Mouse (Mus musculus) liver, embryonic 16.5 days (tissue): ENCODE measurements around the gene Cog1. TPM values are rescaled to one million over a fixed set of nuclear protein-coding genes. Genes with fewer than 3 reads are reported as not detected.
A peak's percentile ranks its signal among the peaks of the same experiment; 100 is the strongest.
"Not testable (repeated sequence)": the region's sequence is repeated elsewhere in the genome, so short reads cannot be mapped to it uniquely, and the experiment has no call there.

Experiments
- ATAC-seq: fragments of 200-750 bp; cut with Nextera tagmentation; 2 replicates; pipeline ENCODE4 v1.8.0; 2017; ENCODE audit warnings: low read depth, mild to moderate bottlenecking, moderate number of reproducible peaks, moderate library complexity
- H3K27ac ChIP-seq: fragments of 300-500 bp; sonication (generic); 2 replicates; pipeline ENCODE4 v1.5.1; 2014; ENCODE audit warnings: mild to moderate bottlenecking, low read length
- H3K27me3 ChIP-seq: fragments of 300-500 bp; sonication (generic); 2 replicates; pipeline ENCODE4 v1.6.1; 2014; ENCODE audit warnings: low read depth, low read length, mixed read lengths; ENCODE audit not compliant: control insufficient read depth, insufficient read depth
- H3K36me3 ChIP-seq: fragments of 300-500 bp; sonication (generic); 2 replicates; pipeline ENCODE4 v1.6.1; 2014; ENCODE audit warnings: mild to moderate bottlenecking; ENCODE audit not compliant: control insufficient read depth, insufficient read depth
- H3K4me1 ChIP-seq: fragments of 300-500 bp; sonication (generic); 2 replicates; pipeline ENCODE4 v1.6.1; 2014; ENCODE audit warnings: low read depth, low read length, mixed read lengths; ENCODE audit not compliant: control insufficient read depth
- H3K4me2 ChIP-seq: fragments of 300-500 bp; sonication (generic); 2 replicates; pipeline ENCODE4 v1.6.1; 2014; ENCODE audit warnings: low read depth, low read length, mixed read lengths
- H3K4me3 ChIP-seq: fragments of 300-500 bp; sonication (generic); 2 replicates; pipeline ENCODE4 v1.5.1; 2014; ENCODE audit warnings: low read depth, mild to moderate bottlenecking, low read length
- H3K9ac ChIP-seq: fragments of 300-500 bp; sonication (generic); 2 replicates; pipeline ENCODE4 v1.6.1; 2014; ENCODE audit warnings: low read depth, low read length
- H3K9me3 ChIP-seq: fragments of 300-500 bp; sonication (generic); replicated peaks from 2 replicates; pipeline ENCODE4 v1.6.1; 2016; ENCODE audit warnings: low read length; ENCODE audit not compliant: control insufficient read depth
- WGBS: fragments of 180-500 bp; shearing (Covaris S2); extraction: QIAGEN DNeasy Blood & Tissue Kit; methylation state at CpG from one replicate; pipeline ENCODE4 v1.1.7; 2014; ENCODE audit not compliant: insufficient replicate concordance; 5-methylcytosine and 5-hydroxymethylcytosine counted together
- polyA plus RNA-seq: library from polyadenylated mRNA; unstranded; fragments of >200 nt; fragmentation: Nextera tagmentation; extraction: Ambion mirVana; gene quantifications from 2 replicates; pipeline ENCODE4 v1.2.1, GENCODE M21; 2015

Cog1 gene
- polyA plus RNA-seq, 1 experiment from 2014 or later, result 11.0 TPM

DNA sequence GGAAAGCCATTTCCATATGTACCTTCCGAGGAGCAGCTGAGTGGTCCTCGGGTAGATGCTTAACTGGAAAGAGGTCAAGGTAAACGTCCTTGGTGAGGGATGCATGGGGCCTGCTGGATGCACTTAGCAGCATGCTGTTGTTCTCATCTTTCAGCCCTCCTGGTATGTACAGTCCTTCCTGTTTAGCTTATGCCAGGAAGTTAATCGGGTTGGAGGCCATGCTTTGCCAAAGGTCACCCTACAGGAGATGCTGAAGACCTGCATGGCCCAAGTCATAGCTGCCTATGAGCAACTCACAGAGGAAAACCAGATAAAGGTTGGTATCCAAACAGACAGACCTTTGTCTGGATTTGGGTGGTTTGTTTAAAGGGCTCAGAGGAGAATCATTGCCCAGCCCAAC lies 8.3 kb downstream of the Cog1 start:
- Histone ChIP-seq H3K4me1 (no peaks in the 10 kb centered on the region), H3K4me3 (no peak overlapping the region), H3K27me3 (no peaks in the 10 kb centered on the region), H3K36me3 (peaks cover 89% of the 10 kb centered on the region), H3K9me3 (no peaks in the 10 kb centered on the region), H3K9ac (no peak overlapping the region), H3K4me2 (no peak overlapping the region), H3K27ac (no peak overlapping the region)
- no peak for ATAC-seq
- WGBS, result 65% methylated on average over 4 of the region's 4 CpGs

DNA sequence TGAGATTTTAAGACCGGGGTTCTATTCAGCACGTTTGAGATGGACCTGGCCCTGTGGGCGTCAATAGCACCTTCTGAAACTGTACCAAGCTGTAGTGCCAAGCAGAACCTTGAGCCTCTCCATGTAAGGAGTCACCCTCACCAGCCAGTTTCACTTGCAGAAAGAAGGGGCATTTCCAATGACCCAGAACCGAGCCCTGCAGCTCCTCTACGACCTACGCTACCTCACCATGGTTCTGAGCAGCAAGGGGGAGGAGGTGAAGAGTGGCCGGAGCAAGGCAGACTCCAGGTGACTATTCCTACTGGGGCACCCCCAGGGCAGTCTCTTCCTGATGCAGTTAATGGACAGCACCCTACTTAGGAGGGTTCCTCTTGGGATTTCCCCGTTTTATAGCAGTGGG lies 9.3 kb downstream of the Cog1 start:
- Histone ChIP-seq H3K36me3 (peaks cover 85% of the 10 kb centered on the region), H3K4me3 (no peak overlapping the region), H3K27ac (no peak overlapping the region), H3K4me1 (no peaks in the 10 kb centered on the region), H3K9me3 (no peaks in the 10 kb centered on the region), H3K9ac (no peak overlapping the region), H3K27me3 (no peaks in the 10 kb centered on the region), H3K4me2 (no peak overlapping the region)
- no peak; the same call in 1 of the 2 replicates for ATAC-seq
- 83% methylated on average over 8 of the region's 8 CpGs for whole genome bisulfite sequencing

DNA sequence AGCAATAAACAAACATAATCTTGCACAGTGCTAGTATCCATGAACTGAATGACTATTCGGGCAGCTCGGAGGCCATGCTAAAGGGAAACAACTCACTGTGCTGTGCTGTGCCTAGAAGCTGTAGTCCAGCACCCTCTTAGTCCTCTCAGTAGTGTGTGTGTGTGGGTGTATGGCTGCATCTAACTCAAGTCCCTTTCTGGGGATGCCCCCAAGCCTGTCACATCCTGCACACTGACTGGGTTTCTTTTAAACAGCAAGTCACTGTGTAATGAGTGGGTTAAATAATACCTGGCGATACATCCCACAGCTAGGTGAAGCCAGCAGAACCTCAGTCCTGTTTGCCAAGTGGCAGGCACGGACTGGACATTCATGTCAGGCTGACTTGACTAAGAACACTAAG lies 9.8 kb downstream of the Cog1 start:
- ATAC-seq, result no peak
- H3K4me3 ChIP-seq, result no peak overlapping the region
- H3K9me3 ChIP-seq, result no peaks in the 10 kb centered on the region
- no peak overlapping the region for H3K4me2 ChIP-seq
- no peak overlapping the region for H3K27ac ChIP-seq
- H3K9ac ChIP-seq, result no peak overlapping the region
- no peaks in the 10 kb centered on the region for H3K27me3 ChIP-seq
- WGBS, result 82% methylated on average over 4 of the region's 4 CpGs
- no peaks in the 10 kb centered on the region for H3K4me1 ChIP-seq
- peaks cover 85% of the 10 kb centered on the region for H3K36me3 ChIP-seq

DNA sequence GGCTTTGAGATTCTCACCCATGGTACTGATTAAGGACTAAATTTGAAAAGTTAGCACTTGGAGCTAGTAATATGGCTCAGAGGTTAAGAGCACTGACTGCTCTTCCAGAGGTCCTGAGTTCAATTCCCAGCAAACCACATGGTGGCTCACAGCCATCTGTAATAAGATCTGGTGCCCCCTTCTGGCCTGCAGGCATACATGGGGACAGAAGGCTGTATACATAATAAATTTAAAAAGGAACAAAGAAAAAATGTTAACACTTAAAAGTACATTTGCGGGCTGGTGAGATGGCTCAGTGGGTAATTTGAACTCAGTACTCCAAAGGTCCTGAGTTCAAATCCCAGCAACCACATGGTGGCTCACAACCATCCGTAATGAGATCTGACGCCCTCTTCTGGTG lies 11.2 kb downstream of the Cog1 start:
- not testable (repeated sequence) for H3K4me3 ChIP-seq, ATAC-seq, H3K9me3 ChIP-seq, H3K9ac ChIP-seq, H3K27ac ChIP-seq, H3K4me1 ChIP-seq, H3K27me3 ChIP-seq, H3K4me2 ChIP-seq
- WGBS, result 95% methylated on average over 3 of the region's 3 CpGs
- H3K36me3 ChIP-seq, result peaks cover 82% of the 10 kb centered on the region

- H3K9me3 ChIP-seq, result no peaks in the 10 kb centered on the region
- peaks cover 76% of the 10 kb centered on the region for H3K36me3 ChIP-seq
- WGBS, result 90% methylated on average over 11 of the region's 11 CpGs
- H3K4me3 ChIP-seq, result no peak overlapping the region
- H3K27ac ChIP-seq, result no peak overlapping the region
- ATAC-seq, result no peak
- no peak overlapping the region for H3K9ac ChIP-seq
- no peaks in the 10 kb centered on the region for H3K27me3 ChIP-seq
- no peaks in the 10 kb centered on the region; the same call in 1 of the 2 replicates for H3K4me1 ChIP-seq
- H3K4me2 ChIP-seq, result no peak overlapping the region
Measured at GRCm38 (mm10) chr11:113660940-113661339, 12.0 kb downstream of the Cog1 start.

GRCm38 (mm10) chr11:113661835-113662351 lies 12.9 kb downstream of the Cog1 start:
- 82% methylated on average over 18 of the region's 18 CpGs for WGBS
- Histone ChIP-seq H3K4me2 (no peak overlapping the region), H3K4me1 (peaks cover 9% of the 10 kb centered on the region), H3K36me3 (peaks cover 69% of the 10 kb centered on the region), H3K4me3 (no peak overlapping the region), H3K9ac (no peak overlapping the region), H3K27me3 (no peaks in the 10 kb centered on the region), H3K9me3 (no peaks in the 10 kb centered on the region), H3K27ac (no peak overlapping the region)
- ATAC-seq, result no peak

DNA sequence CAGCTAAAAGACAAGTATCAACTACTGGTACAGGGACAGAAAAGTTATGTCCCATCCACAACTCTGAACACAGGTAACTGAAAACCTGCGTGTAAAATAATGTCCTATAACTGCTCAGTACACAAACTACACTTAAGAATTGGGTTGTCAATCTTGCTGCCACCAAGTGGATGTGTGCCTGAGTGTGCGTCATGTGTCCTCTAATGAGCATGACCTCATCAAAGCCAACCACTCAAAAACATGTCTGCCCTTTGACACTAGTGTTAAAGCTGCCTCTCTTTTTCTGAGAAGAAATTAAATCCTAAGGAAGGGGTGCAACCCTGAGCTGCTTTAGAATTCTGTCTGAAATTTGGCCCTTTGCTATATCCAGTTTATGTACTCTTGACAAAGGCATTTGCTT lies 15.3 kb downstream of the Cog1 start:
- Histone ChIP-seq H3K4me1 (peaks cover 33% of the 10 kb centered on the region), H3K4me3 (no peak overlapping the region), H3K27me3 (no peaks in the 10 kb centered on the region), H3K27ac (no peak overlapping the region), H3K9me3 (no peaks in the 10 kb centered on the region), H3K36me3 (peaks cover 57% of the 10 kb centered on the region), H3K4me2 (no peak overlapping the region), H3K9ac (no peak overlapping the region)
- WGBS, result 77% methylated on average over 2 of the region's 2 CpGs
- ATAC-seq, result no peak

DNA sequence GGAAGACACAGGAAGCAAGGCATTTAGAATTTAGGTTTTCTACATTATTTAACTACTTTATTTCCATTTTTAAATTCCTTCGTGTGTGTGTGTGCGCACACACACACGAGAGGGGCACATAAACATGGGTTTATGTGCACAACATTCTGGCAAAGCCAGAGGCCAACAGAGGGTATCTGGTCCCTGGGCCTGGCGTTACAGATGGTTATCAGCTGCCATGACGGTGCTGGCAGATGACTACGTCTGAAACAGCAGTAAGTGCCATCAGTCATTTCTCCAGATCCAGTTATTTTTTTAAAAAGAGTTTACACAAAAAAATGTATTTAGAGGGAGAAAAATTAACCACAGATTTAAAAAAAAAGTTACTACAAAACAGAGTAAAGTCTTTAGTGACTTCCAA lies 17.2 kb downstream of the Cog1 start:
- Histone ChIP-seq H3K4me3 (no peak overlapping the region), H3K9me3 (no peaks in the 10 kb centered on the region), H3K4me2 (peak overlapping the region; percentile 45), H3K36me3 (peaks cover 54% of the 10 kb centered on the region), H3K9ac (no peak overlapping the region), H3K4me1 (peaks cover 44% of the 10 kb centered on the region), H3K27me3 (no peaks in the 10 kb centered on the region), H3K27ac (peak overlapping the region; percentile 79)
- WGBS, result 41% methylated on average over 6 of the region's 6 CpGs
- ATAC-seq, result peak; percentile 68

- Histone ChIP-seq H3K27me3 (no peaks in the 10 kb centered on the region), H3K4me2 (peak overlapping the region; percentile 45), H3K9me3 (no peaks in the 10 kb centered on the region), H3K4me3 (peak overlapping the region; percentile 14; the same call in 1 of the 2 replicates), H3K27ac (peak overlapping the region; percentile 79), H3K9ac (peak overlapping the region; percentile 44; the same call in 1 of the 2 replicates), H3K4me1 (peaks cover 44% of the 10 kb centered on the region), H3K36me3 (peaks cover 50% of the 10 kb centered on the region)
- ATAC-seq, result peak; percentile 52
- WGBS, result 29% methylated on average over 10 of the region's 10 CpGs
Measured at GRCm38 (mm10) chr11:113666648-113667047, 17.7 kb downstream of the Cog1 start.
